Mouse (Mus musculus) E14TG2a.4 (cell line): ENCODE measurements around the gene Gls.

Experiments used
- H3K27me3 ChIP-seq: 2 replicates; pipeline ENCODE4 v1.6.1; 2014; ENCODE audit warnings: low read length, control low read depth; ENCODE audit not compliant: insufficient read depth
- H3K36me3 ChIP-seq: 2 replicates; pipeline ENCODE4 v1.6.1; 2014; ENCODE audit warnings: low read length, control low read depth; ENCODE audit not compliant: insufficient read depth
- H3K4me1 ChIP-seq: replicated peaks from 2 replicates; pipeline ENCODE4 v1.6.1; 2014; ENCODE audit warnings: low read depth, low read length, control low read depth
- H3K4me3 ChIP-seq: replicated peaks from 2 replicates; pipeline ENCODE4 v1.5.1; 2014; ENCODE audit warnings: mild to moderate bottlenecking, low read length
- H3K9me3 ChIP-seq: 2 replicates; pipeline ENCODE4 v1.6.1; 2014; ENCODE audit warnings: low read length, control low read depth
- CTCF ChIP-seq: conservative IDR thresholded peaks from 2 replicates; pipeline ENCODE4 v1.5.1; 2014; ENCODE audit warnings: low read length
- NANOG ChIP-seq: IDR thresholded peaks from 2 replicates; pipeline ENCODE4 v1.6.1; 2014; ENCODE audit warnings: borderline replicate concordance, low read length, mixed read lengths
- POU5F1 ChIP-seq: IDR thresholded peaks from 2 replicates; pipeline ENCODE4 v1.6.1; 2014; ENCODE audit warnings: low read length, borderline replicate concordance

Gene Gls

GRCm38 (mm10) chr1:52233143-52233713 lies at the start of gene Gls:
TSS of gene Gls (minus strand) at chr1:52233232.
- H3K9me3 ChIP-seq, result no peaks in the 10 kb centered on the region
- peaks cover 14% of the 10 kb centered on the region; the same call in 1 of the 2 replicates for H3K36me3 ChIP-seq
- peak within 1 kb of the TSS; percentile 95 for H3K4me3 ChIP-seq
- H3K27me3 ChIP-seq, result no peaks in the 10 kb centered on the region; the same call in 1 of the 2 replicates
- peaks cover 35% of the 10 kb centered on the region for H3K4me1 ChIP-seq
- TF ChIP-seq CTCF, result no peak
- no peak for TF ChIP-seq NANOG
- no peak for TF ChIP-seq POU5F1

GRCm38 (mm10) chr1:52279831-52280595 lies 47.0 kb upstream of the Gls start:
- Histone ChIP-seq H3K4me3 (no peak overlapping the region), H3K9me3 (peaks cover 7% of the 10 kb centered on the region), H3K36me3 (no peaks in the 10 kb centered on the region), H3K4me1 (no peaks in the 10 kb centered on the region), H3K27me3 (no peaks in the 10 kb centered on the region)
- TF ChIP-seq CTCF (no peak), POU5F1 (no peak), NANOG (no peak)

- no peak for TF ChIP-seq NANOG
- no peak for TF ChIP-seq POU5F1
- TF ChIP-seq CTCF, result no peak
- Histone ChIP-seq H3K9me3 (peaks cover 7% of the 10 kb centered on the region), H3K4me1 (no peaks in the 10 kb centered on the region), H3K4me3 (no peak overlapping the region), H3K27me3 (no peaks in the 10 kb centered on the region), H3K36me3 (no peaks in the 10 kb centered on the region)
Measured at GRCm38 (mm10) chr1:52279331-52279730, 46.3 kb upstream of the Gls start.

- Histone ChIP-seq H3K36me3 (no peaks in the 10 kb centered on the region), H3K9me3 (peaks cover 7% of the 10 kb centered on the region), H3K4me3 (no peak overlapping the region), H3K27me3 (no peaks in the 10 kb centered on the region), H3K4me1 (no peaks in the 10 kb centered on the region)
- TF ChIP-seq NANOG (no peak), CTCF (no peak), POU5F1 (no peak)
Measured at GRCm38 (mm10) chr1:52278073-52278472, 45.0 kb upstream of the Gls start.

GRCm38 (mm10) chr1:52274210-52274609 lies 41.2 kb upstream of the Gls start:
- Histone ChIP-seq H3K4me1 (peaks cover 5% of the 10 kb centered on the region), H3K4me3 (no peak overlapping the region), H3K36me3 (no peaks in the 10 kb centered on the region), H3K9me3 (no peaks in the 10 kb centered on the region), H3K27me3 (no peaks in the 10 kb centered on the region)
- TF ChIP-seq CTCF, result no peak
- no peak for TF ChIP-seq NANOG
- no peak for TF ChIP-seq POU5F1

GRCm38 (mm10) chr1:52272018-52272678 lies 39.1 kb upstream of the Gls start:
- Histone ChIP-seq H3K36me3 (no peaks in the 10 kb centered on the region), H3K27me3 (no peaks in the 10 kb centered on the region), H3K9me3 (no peaks in the 10 kb centered on the region), H3K4me1 (peaks cover 5% of the 10 kb centered on the region), H3K4me3 (no peak overlapping the region)
- TF ChIP-seq POU5F1 (no peak), NANOG (no peak), CTCF (no peak)

GRCm38 (mm10) chr1:52270354-52270753 lies 37.3 kb upstream of the Gls start:
- peaks cover 5% of the 10 kb centered on the region for H3K4me1 ChIP-seq
- no peak for TF ChIP-seq POU5F1
- TF ChIP-seq NANOG, result no peak
- TF ChIP-seq CTCF, result no peak
- H3K9me3 ChIP-seq, result no peaks in the 10 kb centered on the region
- no peaks in the 10 kb centered on the region for H3K36me3 ChIP-seq
- H3K27me3 ChIP-seq, result no peaks in the 10 kb centered on the region
- no peak overlapping the region for H3K4me3 ChIP-seq

- Histone ChIP-seq H3K4me3 (no peak overlapping the region), H3K27me3 (no peaks in the 10 kb centered on the region), H3K9me3 (no peaks in the 10 kb centered on the region), H3K4me1 (peaks cover 5% of the 10 kb centered on the region), H3K36me3 (no peaks in the 10 kb centered on the region)
- TF ChIP-seq CTCF (no peak), NANOG (no peak), POU5F1 (no peak)
Measured at GRCm38 (mm10) chr1:52269596-52269995, 36.6 kb upstream of the Gls start.
